Mouse (Mus musculus): Measurements from ENCODE around the gene Vav2. TPM values are rescaled to one million over a fixed set of nuclear protein-coding genes. Genes with fewer than 3 reads are reported as not detected.

The Vav2 gene
- polyA plus RNA-seq, 1 experiment: 30.9 TPM

GRCm38 (mm10) chr2:27404375-27405093 is 22.3 kb downstream of the Vav2 start:
- no peak for TF ChIP-seq POLR2A (IDR thresholded peaks at IDR 0.05; ENCODE audit: borderline replicate concordance, extremely low read depth, low read depth, low read length)
- no peak for TF ChIP-seq CTCF (IDR thresholded peaks at IDR 0.05; ENCODE audit: insufficient read depth, low read length)
- WGBS: 51% methylated on average over 6 of the region's 6 CpGs
- Histone ChIP-seq H3K4me3 (replicated peaks; ENCODE audit: extremely low read depth, low read depth, low read length) (no peak overlapping the region), H3K4me1 (ENCODE audit: control insufficient read depth, insufficient read depth, low read length) (peaks cover 14% of the 10 kb centered on the region)
- no peak for DNase-seq

GRCm38 (mm10) chr2:27401544-27401943 is 25.3 kb downstream of the Vav2 start:
- Histone ChIP-seq H3K4me1 (ENCODE audit: control insufficient read depth, insufficient read depth, low read length) (peaks cover 3% of the 10 kb centered on the region), H3K4me3 (replicated peaks; ENCODE audit: extremely low read depth, low read depth, low read length) (no peak overlapping the region)
- WGBS: 68% methylated on average over 2 of the region's 2 CpGs
- DNase-seq: no peak
- TF ChIP-seq CTCF (IDR thresholded peaks at IDR 0.05; ENCODE audit: insufficient read depth, low read length) (no peak), POLR2A (IDR thresholded peaks at IDR 0.05; ENCODE audit: borderline replicate concordance, extremely low read depth, low read depth, low read length) (no peak)

DNA sequence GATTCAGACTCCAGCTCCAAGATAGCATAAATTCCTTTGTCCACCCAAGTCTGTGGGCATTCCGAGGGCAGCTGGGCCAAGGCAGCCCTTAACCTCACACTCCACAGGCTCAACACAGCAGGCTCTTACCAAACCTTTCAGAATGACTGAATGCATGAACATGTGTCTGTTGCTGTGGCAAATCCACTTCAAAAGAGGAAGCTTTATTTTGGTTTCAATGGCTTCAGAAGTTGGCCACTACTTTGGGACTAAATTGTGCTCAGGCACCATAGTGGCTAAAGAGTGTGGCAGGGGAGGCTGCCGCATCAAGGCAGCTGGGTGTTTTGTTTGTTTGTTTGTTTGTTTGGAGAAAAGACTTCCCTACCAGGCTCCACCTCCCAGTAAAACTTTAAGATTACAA is 26.8 kb downstream of the Vav2 start:
- Histone ChIP-seq H3K4me3 (replicated peaks; ENCODE audit: extremely low read depth, low read depth, low read length) (no peak overlapping the region), H3K4me1 (ENCODE audit: control insufficient read depth, insufficient read depth, low read length) (peaks cover 3% of the 10 kb centered on the region)
- DNase-seq: no peak
- WGBS: 89% methylated on average over 2 of the region's 2 CpGs
- TF ChIP-seq POLR2A (IDR thresholded peaks at IDR 0.05; ENCODE audit: borderline replicate concordance, extremely low read depth, low read depth, low read length) (no peak), CTCF (IDR thresholded peaks at IDR 0.05; ENCODE audit: insufficient read depth, low read length) (no peak)

DNA sequence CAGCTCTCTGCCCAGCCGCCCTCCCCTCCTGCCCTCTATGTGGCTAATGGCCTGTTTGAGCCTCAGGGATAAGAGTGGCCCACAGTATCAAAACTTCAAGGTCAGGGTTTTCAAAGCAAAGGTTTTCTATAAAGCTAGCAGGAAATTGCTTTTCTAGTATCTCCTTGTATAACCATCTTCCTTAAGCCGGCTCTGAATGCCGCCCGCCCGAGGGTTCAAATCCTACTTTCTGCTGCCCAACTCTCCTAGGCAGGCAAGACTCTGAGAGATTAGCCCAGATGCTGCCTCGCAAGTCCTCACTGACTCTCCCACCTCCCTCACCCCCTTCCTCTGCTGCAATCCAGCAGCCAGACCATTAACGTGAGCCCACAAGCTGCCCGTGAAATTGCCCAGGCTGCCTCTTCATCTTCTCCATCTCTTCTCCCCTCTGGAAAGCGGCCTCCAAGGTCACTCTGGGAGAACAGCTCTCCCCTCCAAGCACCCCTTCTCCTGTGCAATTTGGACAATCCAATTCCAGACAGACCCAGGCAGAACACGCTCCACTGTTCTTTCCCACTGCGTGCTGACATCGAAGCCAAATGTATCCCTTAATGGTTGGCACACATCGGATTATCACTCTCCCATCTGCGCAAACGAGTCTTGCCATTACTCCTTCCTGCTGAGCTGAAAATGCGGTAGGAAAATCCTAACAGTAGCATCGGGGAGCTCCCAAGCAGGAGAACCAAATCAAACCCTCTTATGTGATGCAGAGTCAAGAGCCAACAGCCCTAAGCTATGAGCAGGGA is 30.0 kb downstream of the Vav2 start:
- H3K4me1 ChIP-seq (ENCODE audit: control insufficient read depth, insufficient read depth, low read length): no peaks in the 10 kb centered on the region
- 80% methylated on average over 17 of the region's 17 CpGs for WGBS

GRCm38 (mm10) chr2:27394158-27394832 is 32.5 kb downstream of the Vav2 start:
- TF ChIP-seq POLR2A (IDR thresholded peaks at IDR 0.05; ENCODE audit: borderline replicate concordance, extremely low read depth, low read depth, low read length) (no peak), CTCF (IDR thresholded peaks at IDR 0.05; ENCODE audit: insufficient read depth, low read length) (no peak)
- DNase-seq: no peak
- Histone ChIP-seq H3K4me3 (replicated peaks; ENCODE audit: extremely low read depth, low read depth, low read length) (no peak overlapping the region), H3K4me1 (ENCODE audit: control insufficient read depth, insufficient read depth, low read length) (peaks cover 9% of the 10 kb centered on the region; the same call in 1 of the 2 replicates)
- WGBS: 71% methylated on average over 10 of the region's 10 CpGs

More for the DNA sequence above, 30.0 kb downstream of the Vav2 start:
- no peak overlapping the region for H3K4me3 ChIP-seq (replicated peaks; ENCODE audit: extremely low read depth, low read depth, low read length)
- TF ChIP-seq CTCF (IDR thresholded peaks at IDR 0.05; ENCODE audit: insufficient read depth, low read length) (no peak), POLR2A (IDR thresholded peaks at IDR 0.05; ENCODE audit: borderline replicate concordance, extremely low read depth, low read depth, low read length) (no peak)
- no peak for DNase-seq

DNA sequence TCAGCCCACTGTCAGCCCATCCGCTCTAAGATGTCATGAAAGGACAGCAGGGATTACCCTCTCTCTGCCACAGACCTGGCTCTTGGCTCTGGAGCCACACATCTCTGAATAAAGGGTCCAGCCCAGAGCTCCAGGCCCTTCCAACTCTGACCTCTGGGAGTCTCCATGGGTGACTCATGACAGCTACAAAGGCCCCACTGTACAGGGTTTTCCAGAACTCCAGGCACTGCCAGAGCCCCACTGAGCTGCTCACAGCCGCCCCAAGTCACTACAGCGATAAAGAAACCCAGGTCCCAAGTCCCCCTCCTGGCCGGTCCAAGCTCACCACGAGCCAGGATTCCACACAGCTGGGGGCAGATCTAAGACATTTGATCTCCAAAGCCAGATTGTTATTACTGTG is 34.6 kb downstream of the Vav2 start:
- Histone ChIP-seq H3K4me3 (replicated peaks; ENCODE audit: extremely low read depth, low read depth, low read length) (no peak overlapping the region), H3K4me1 (ENCODE audit: control insufficient read depth, insufficient read depth, low read length) (peaks cover 12% of the 10 kb centered on the region; the same call in 1 of the 2 replicates)
- no peak for TF ChIP-seq POLR2A (IDR thresholded peaks at IDR 0.05; ENCODE audit: borderline replicate concordance, extremely low read depth, low read depth, low read length)
- no peak for TF ChIP-seq CTCF (IDR thresholded peaks at IDR 0.05; ENCODE audit: insufficient read depth, low read length)
- no peak for DNase-seq
- WGBS: 64% methylated on average over 5 of the region's 5 CpGs

DNA sequence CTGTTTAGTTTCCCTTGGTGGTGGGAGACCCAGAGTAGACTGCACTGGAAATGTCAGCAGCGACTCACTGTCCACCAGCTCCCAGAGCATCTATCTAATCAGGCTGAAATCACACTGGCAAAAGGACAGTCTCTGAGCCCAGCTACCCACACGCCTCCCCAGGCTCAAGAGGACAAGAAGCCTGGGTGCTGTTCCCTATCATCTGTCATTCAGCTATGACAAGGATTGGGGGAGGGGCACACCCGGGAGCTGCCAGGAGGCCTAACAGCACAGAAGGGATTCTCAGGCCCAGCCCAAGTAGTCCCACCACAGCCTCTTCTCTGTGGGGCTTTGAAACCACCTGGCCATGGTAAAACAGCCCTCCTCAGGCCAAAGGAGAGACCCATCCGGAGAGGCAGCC is 36.1 kb downstream of the Vav2 start:
- no peak for DNase-seq
- TF ChIP-seq CTCF (IDR thresholded peaks at IDR 0.05; ENCODE audit: insufficient read depth, low read length) (no peak), POLR2A (IDR thresholded peaks at IDR 0.05; ENCODE audit: borderline replicate concordance, extremely low read depth, low read depth, low read length) (no peak)
- peaks cover 12% of the 10 kb centered on the region; the same call in 1 of the 2 replicates for H3K4me1 ChIP-seq (ENCODE audit: control insufficient read depth, insufficient read depth, low read length)
- WGBS: 62% methylated on average over 4 of the region's 4 CpGs
- H3K4me3 ChIP-seq (replicated peaks; ENCODE audit: extremely low read depth, low read depth, low read length): no peak overlapping the region

DNA sequence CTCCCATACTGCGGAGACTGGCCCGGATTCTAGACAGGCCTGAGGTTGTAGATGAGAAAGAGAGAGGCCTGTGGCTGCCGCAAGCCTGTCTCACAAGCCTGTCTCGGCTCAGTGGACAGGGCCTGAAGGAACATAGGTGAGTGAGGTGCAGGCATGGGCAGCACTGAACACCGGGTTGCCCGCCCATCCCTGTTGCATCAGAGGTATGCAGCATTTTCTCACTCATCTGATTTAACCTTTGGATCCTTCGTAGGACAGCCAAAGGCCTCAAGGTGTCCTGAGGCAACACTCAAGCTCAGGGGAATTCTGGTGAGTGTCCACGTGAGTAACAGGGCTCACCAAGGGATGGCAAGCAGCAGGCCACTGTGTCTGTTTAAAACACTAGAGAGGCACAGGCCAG is 36.5 kb downstream of the Vav2 start:
- peaks cover 12% of the 10 kb centered on the region; the same call in 1 of the 2 replicates for H3K4me1 ChIP-seq (ENCODE audit: control insufficient read depth, insufficient read depth, low read length)
- WGBS: 73% methylated on average over 8 of the region's 8 CpGs
- TF ChIP-seq POLR2A (IDR thresholded peaks at IDR 0.05; ENCODE audit: borderline replicate concordance, extremely low read depth, low read depth, low read length): no peak
- no peak for TF ChIP-seq CTCF (IDR thresholded peaks at IDR 0.05; ENCODE audit: insufficient read depth, low read length)
- H3K4me3 ChIP-seq (replicated peaks; ENCODE audit: extremely low read depth, low read depth, low read length): no peak overlapping the region
- DNase-seq: no peak
